Mouse (Mus musculus) embryonic fibroblast, embryonic 13.5 days (primary cell): ENCODE data around the gene Slc25a42.

Source experiments
- CTCF ChIP-seq: IDR thresholded peaks from 2 replicates; pipeline ENCODE4 v1.5.1; 2011; ENCODE audit warnings: mild to moderate bottlenecking, control low read depth, low read length, moderate library complexity, borderline replicate concordance; ENCODE audit not compliant: insufficient read depth
- POLR2A ChIP-seq: IDR thresholded peaks from 2 replicates; pipeline ENCODE4 v1.6.1; 2011; ENCODE audit warnings: low read depth, mild to moderate bottlenecking, control low read depth, low read length, moderate library complexity

GRCm38 (mm10) chr8:70211275-70211674, 830 bp downstream of the Slc25a42 start:
- TF ChIP-seq CTCF (no peak), POLR2A (no peak)
